Mouse (Mus musculus) G1E (cell line): Measurements from ENCODE around the gene Ing5. TPM values are rescaled to one million over a fixed set of nuclear protein-coding genes. Genes with fewer than 3 reads are reported as not detected.
"Not testable (repeated sequence)": the region's sequence is repeated elsewhere in the genome, so short reads cannot be mapped to it uniquely, and the experiment has no call there.

Source experiments
- ATAC-seq: 2 replicates; pipeline ENCODE4 v1.8.0; 2016; ENCODE audit warnings: mild to moderate bottlenecking; ENCODE audit not compliant: insufficient number of reproducible peaks, poor library complexity, low FRiP score, severe bottlenecking; ENCODE audit errors: extremely low read depth
- DNase-seq: peaks from one replicate; pipeline ENCODE4 v3.0.0; 2012; ENCODE audit warnings: low spot score
- H3K27me3 ChIP-seq: 2 replicates; pipeline ENCODE4 v1.6.1; 2012; ENCODE audit warnings: mild to moderate bottlenecking, low read length, inconsistent platforms; ENCODE audit not compliant: insufficient read depth
- H3K36me3 ChIP-seq: replicated peaks from 2 replicates; pipeline ENCODE3; 2012; ENCODE audit warnings: mild to moderate bottlenecking, inconsistent platforms
- H3K4me1 ChIP-seq: 2 replicates; pipeline ENCODE4 v1.6.1; 2012; ENCODE audit warnings: low read depth, low read length, inconsistent platforms, mixed read lengths; ENCODE audit not compliant: insufficient read depth
- H3K4me3 ChIP-seq: 2 replicates; pipeline ENCODE4 v1.5.1; 2012; ENCODE audit warnings: low read depth, mild to moderate bottlenecking, inconsistent platforms, low read length, moderate library complexity, mixed read lengths
- H3K9me3 ChIP-seq: replicated peaks from 2 replicates; pipeline ENCODE4 v1.6.1; 2012; ENCODE audit warnings: inconsistent platforms
- CTCF ChIP-seq: IDR thresholded peaks from 2 replicates; pipeline ENCODE4 v1.5.1; 2012; ENCODE audit warnings: low read depth, low read length, inconsistent platforms, mixed read lengths
- GATA1 ChIP-seq: IDR thresholded peaks from 2 replicates; pipeline ENCODE4 v1.6.1; 2012; ENCODE audit warnings: borderline replicate concordance, low read length, inconsistent platforms, mixed read lengths
- GATA2 ChIP-seq: IDR thresholded peaks from 2 replicates; pipeline ENCODE4 v1.6.1; 2012; ENCODE audit warnings: low read depth, low read length, inconsistent platforms, borderline replicate concordance
- POLR2AphosphoS5 ChIP-seq: IDR thresholded peaks from 2 replicates; pipeline ENCODE4 v1.6.1; 2012; ENCODE audit warnings: low read depth, low read length, inconsistent platforms; ENCODE audit not compliant: insufficient replicate concordance
- TAL1 ChIP-seq: conservative IDR thresholded peaks from 2 replicates; pipeline ENCODE4 v1.6.1; 2012; ENCODE audit warnings: low read depth, low read length, inconsistent platforms, mixed read lengths
- polyA plus RNA-seq: library from polyadenylated mRNA; stranded (reverse); fragments of >175 nt; gene quantifications from 2 replicates; pipeline ENCODE4 v1.2.3, GENCODE M21; 2012
- total RNA-seq, 2 experiments: library from RNA; stranded (forward) in 1 of 2; stranded (reverse) in 1 of 2; fragments of 200-1000 nt in 1 of 2; fragments of >200 nt in 1 of 2; fragmentation: Nextera tagmentation in 1 of 2; gene quantifications; 2 replicates each; pipeline ENCODE4 v1.2.3; 2014 to 2017

The Ing5 gene
- total RNA-seq (2014; fragmentation: Nextera tagmentation) (21.4 and 43.3 TPM in 2 replicates), total RNA-seq (2017) (32.0 and 41.4 TPM in 2 replicates), polyA plus RNA-seq (1.6 and 3.4 TPM in 2 replicates)

- ATAC-seq, result peak; percentile 48
- Histone ChIP-seq H3K4me3 (peak within 1 kb of the TSS; percentile 87), H3K4me1 (peaks cover 63% of the 10 kb centered on the region), H3K36me3 (peaks cover 57% of the 10 kb centered on the region), H3K9me3 (no peaks in the 10 kb centered on the region), H3K27me3 (no peaks in the 10 kb centered on the region)
- TF ChIP-seq GATA2 (no peak), TAL1 (no peak), CTCF (peak; percentile 90), GATA1 (no peak)
- DNase-seq, result peak; percentile 98
Observed at GRCm38 (mm10) chr1:93803556-93804507, at the start of gene Ing5. Ing5 (plus strand) TSS chr1:93803965.

GRCm38 (mm10) chr1:93754573-93755290 is 49.0 kb upstream of the Ing5 start, which contains the start of gene Thap4:
Thap4 (minus strand) TSS chr1:93754864.
- peak; percentile 46 for ATAC-seq
- Histone ChIP-seq H3K9me3 (no peaks in the 10 kb centered on the region), H3K4me3 (peak within 1 kb of the TSS; percentile 86), H3K27me3 (no peaks in the 10 kb centered on the region), H3K4me1 (peaks cover 53% of the 10 kb centered on the region), H3K36me3 (peaks cover 42% of the 10 kb centered on the region)
- no peak for TF ChIP-seq POLR2AphosphoS5
- no peak for TF ChIP-seq TAL1
- peak; percentile 92 for DNase-seq

- Histone ChIP-seq H3K36me3 (peaks cover 42% of the 10 kb centered on the region), H3K4me1 (peaks cover 55% of the 10 kb centered on the region), H3K27me3 (no peaks in the 10 kb centered on the region), H3K9me3 (no peaks in the 10 kb centered on the region), H3K4me3 (peak overlapping the region; percentile 86)
- peak; percentile 40 for DNase-seq
- no peak for ATAC-seq
- TF ChIP-seq CTCF, result no peak
- no peak for TF ChIP-seq POLR2AphosphoS5
- no peak for TF ChIP-seq TAL1
- no peak for TF ChIP-seq GATA1
- no peak for TF ChIP-seq GATA2
Observed at GRCm38 (mm10) chr1:93755291-93755610, 48.5 kb upstream of the Ing5 start.

GRCm38 (mm10) chr1:93755618-93756017 is 48.1 kb upstream of the Ing5 start:
- H3K9me3 ChIP-seq, result no peaks in the 10 kb centered on the region
- H3K4me1 ChIP-seq, result peaks cover 55% of the 10 kb centered on the region
- H3K36me3 ChIP-seq, result peaks cover 40% of the 10 kb centered on the region
- no peak for TF ChIP-seq CTCF
- no peak for TF ChIP-seq GATA2
- no peak for TF ChIP-seq GATA1
- no peak for TF ChIP-seq POLR2AphosphoS5
- TF ChIP-seq TAL1, result no peak
- peak overlapping the region; percentile 86 for H3K4me3 ChIP-seq
- H3K27me3 ChIP-seq, result no peaks in the 10 kb centered on the region
- ATAC-seq, result no peak
- no peak for DNase-seq

- Histone ChIP-seq H3K4me1 (peaks cover 55% of the 10 kb centered on the region), H3K36me3 (peaks cover 42% of the 10 kb centered on the region), H3K9me3 (no peaks in the 10 kb centered on the region), H3K4me3 (no peak overlapping the region; the same call in 1 of the 2 replicates), H3K27me3 (no peaks in the 10 kb centered on the region)
- ATAC-seq (peak; percentile 48), DNase-seq (no peak)
- TF ChIP-seq CTCF (no peak), TAL1 (peak; percentile 48)
Observed at GRCm38 (mm10) chr1:93756154-93756553, 47.6 kb upstream of the Ing5 start.

- ATAC-seq (no peak), DNase-seq (no peak)
- Histone ChIP-seq H3K36me3 (peaks cover 61% of the 10 kb centered on the region), H3K4me3 (no peak overlapping the region), H3K27me3 (no peaks in the 10 kb centered on the region), H3K4me1 (peaks cover 66% of the 10 kb centered on the region), H3K9me3 (no peaks in the 10 kb centered on the region)
- TF ChIP-seq GATA2, result no peak
- no peak for TF ChIP-seq CTCF
- no peak for TF ChIP-seq GATA1
- no peak for TF ChIP-seq POLR2AphosphoS5
- no peak for TF ChIP-seq TAL1
Observed at GRCm38 (mm10) chr1:93760076-93760475, 43.7 kb upstream of the Ing5 start.

GRCm38 (mm10) chr1:93763531-93763930 is 40.2 kb upstream of the Ing5 start:
- H3K27me3 ChIP-seq, ATAC-seq, H3K4me3 ChIP-seq, H3K9me3 ChIP-seq, DNase-seq: not testable (repeated sequence)
- Histone ChIP-seq H3K36me3 (peaks cover 72% of the 10 kb centered on the region), H3K4me1 (peaks cover 45% of the 10 kb centered on the region)
